Mouse (Mus musculus) stomach, embryonic 14.5 days (tissue): ENCODE results near the gene Tcf7l2. TPM values are rescaled to one million over a fixed set of nuclear protein-coding genes. Genes with fewer than 3 reads are reported as not detected.

Experiments used
- ATAC-seq: fragments of 200-750 bp; cut with Nextera tagmentation; 2 replicates; pipeline ENCODE4 v1.8.0; 2017; ENCODE audit warnings: low read depth, moderate TSS enrichment; ENCODE audit not compliant: insufficient number of reproducible peaks, insufficient read depth, low FRiP score
- H3K27ac ChIP-seq: fragments of 300-500 bp; sonication (generic); 2 replicates; pipeline ENCODE4 v1.5.1; 2014; ENCODE audit warnings: mild to moderate bottlenecking, low read length, moderate library complexity, mixed read lengths
- H3K27me3 ChIP-seq: fragments of 300-500 bp; sonication (generic); 2 replicates; pipeline ENCODE4 v1.6.1; 2014; ENCODE audit warnings: low read length, control low read depth, mixed read lengths; ENCODE audit not compliant: control insufficient read depth, insufficient read depth
- H3K36me3 ChIP-seq: fragments of 300-500 bp; sonication (generic); 2 replicates; pipeline ENCODE4 v1.6.1; 2014; ENCODE audit warnings: mild to moderate bottlenecking, control low read depth, low read length, moderate library complexity, mixed read lengths; ENCODE audit not compliant: control insufficient read depth, insufficient read depth
- H3K4me1 ChIP-seq: fragments of 300-500 bp; sonication (generic); 2 replicates; pipeline ENCODE4 v1.6.1; 2014; ENCODE audit warnings: low read length, control low read depth, mixed read lengths; ENCODE audit not compliant: control insufficient read depth, insufficient read depth
- H3K4me2 ChIP-seq: fragments of 300-500 bp; sonication (generic); replicated peaks from 2 replicates; pipeline ENCODE4 v1.6.1; 2014; ENCODE audit warnings: low read depth, low read length, control low read depth
- H3K4me3 ChIP-seq: fragments of 300-500 bp; sonication (generic); 2 replicates; pipeline ENCODE4 v1.5.1; 2014; ENCODE audit warnings: low read depth, low read length, control low read depth
- H3K9ac ChIP-seq: fragments of 300-500 bp; sonication (generic); replicated peaks from 2 replicates; pipeline ENCODE4 v1.6.1; 2014; ENCODE audit warnings: low read depth, mild to moderate bottlenecking, control low read depth, low read length, moderate library complexity, mixed read lengths
- H3K9me3 ChIP-seq: fragments of 300-500 bp; sonication (generic); 2 replicates; pipeline ENCODE4 v1.6.1; 2016; ENCODE audit warnings: low read depth, low read length, control low read depth; ENCODE audit not compliant: control insufficient read depth
- WGBS: fragments of 180-500 bp; shearing (Covaris S2); extraction: QIAGEN DNeasy Blood & Tissue Kit; methylation state at CpG from one replicate; pipeline ENCODE4 v1.1.7; 2014; 5-methylcytosine and 5-hydroxymethylcytosine counted together
- polyA plus RNA-seq: library from polyadenylated mRNA; unstranded; fragments of >200 nt; fragmentation: Nextera tagmentation; extraction: Ambion mirVana; gene quantifications from 2 replicates; pipeline ENCODE4 v1.2.1, GENCODE M21; 2014

The Tcf7l2 gene
- 143 and 151 TPM in 2 replicates for polyA plus RNA-seq

GRCm38 (mm10) chr19:55741439-55741928 is at the start of gene Tcf7l2:
Gene Tcf7l2 (plus strand): TSS chr19:55741820.
- peak; percentile 95 for ATAC-seq
- peak within 1 kb of the TSS; percentile 99 for H3K27ac ChIP-seq
- WGBS = under 1% methylated on average over 34 of the region's 42 CpGs
- H3K9ac ChIP-seq = peak within 1 kb of the TSS; percentile 98
- H3K4me3 ChIP-seq = peak within 1 kb of the TSS; percentile 93
- peaks cover 17% of the 10 kb centered on the region for H3K4me1 ChIP-seq
- H3K4me2 ChIP-seq = peak within 1 kb of the TSS; percentile 44
- H3K36me3 ChIP-seq = no peaks in the 10 kb centered on the region
- H3K9me3 ChIP-seq = no peaks in the 10 kb centered on the region
- no peaks in the 10 kb centered on the region for H3K27me3 ChIP-seq

DNA sequence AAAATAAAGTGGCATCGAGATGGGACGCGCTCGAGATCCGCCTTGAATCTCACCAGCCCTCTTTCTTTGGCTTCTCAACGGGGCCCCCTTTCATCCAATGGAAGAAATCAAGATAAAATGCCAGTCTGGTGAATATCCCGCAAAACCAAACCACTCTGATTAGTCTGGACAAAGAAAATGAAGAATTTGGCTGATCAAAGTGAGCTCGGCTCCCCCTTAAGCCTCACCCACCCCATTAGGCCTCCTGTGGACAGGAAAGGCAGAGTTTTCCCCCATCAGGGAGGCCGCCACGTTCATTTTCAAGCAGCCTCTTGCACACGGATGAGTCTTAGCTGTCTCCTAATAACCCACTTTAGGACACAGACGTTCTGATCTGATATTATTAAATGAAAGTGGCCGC is 47.0 kb upstream of the Tcf7l2 start:
- H3K4me2 ChIP-seq = no peak overlapping the region
- no peak overlapping the region for H3K4me3 ChIP-seq
- no peak overlapping the region for H3K27ac ChIP-seq
- ATAC-seq = no peak
- no peaks in the 10 kb centered on the region; the same call in 1 of the 2 replicates for H3K27me3 ChIP-seq
- no peak overlapping the region for H3K9ac ChIP-seq
- H3K9me3 ChIP-seq = no peaks in the 10 kb centered on the region
- H3K36me3 ChIP-seq = no peaks in the 10 kb centered on the region
- WGBS = 31% methylated on average over 13 of the region's 13 CpGs
- H3K4me1 ChIP-seq = 0 out of 2 replicates have a peak, but pooled peaks cover 5% of the 10 kb centered on the region

DNA sequence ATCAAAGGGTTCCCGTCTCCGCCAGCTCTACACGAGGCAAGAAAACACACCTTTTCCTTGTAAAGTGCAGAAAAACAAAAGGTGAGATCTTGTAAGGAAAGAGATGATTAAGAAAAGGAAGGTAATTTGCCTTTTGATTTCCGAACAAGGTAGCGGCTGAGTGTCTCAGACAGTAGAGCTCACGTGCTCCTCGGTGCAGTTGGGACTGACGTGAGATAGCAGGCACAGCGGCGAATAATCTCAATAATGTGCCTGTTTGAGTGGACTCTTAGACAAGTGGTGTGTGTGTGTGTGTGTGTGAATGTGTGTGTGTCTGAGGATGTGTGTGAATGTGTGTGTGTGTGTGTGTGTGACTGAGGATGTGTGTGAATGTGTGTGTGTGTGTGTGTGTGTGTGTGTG is 46.2 kb upstream of the Tcf7l2 start:
- Histone ChIP-seq H3K4me2 (no peak overlapping the region), H3K4me1 (0 out of 2 replicates have a peak, but pooled peaks cover 5% of the 10 kb centered on the region), H3K9me3 (no peaks in the 10 kb centered on the region), H3K27ac (no peak overlapping the region), H3K27me3 (no peaks in the 10 kb centered on the region; the same call in 1 of the 2 replicates), H3K4me3 (no peak overlapping the region), H3K9ac (no peak overlapping the region), H3K36me3 (no peaks in the 10 kb centered on the region)
- WGBS = 66% methylated on average over 10 of the region's 10 CpGs
- no peak for ATAC-seq

- Histone ChIP-seq H3K4me2 (no peak overlapping the region), H3K9ac (no peak overlapping the region), H3K4me1 (0 out of 2 replicates have a peak, but pooled peaks cover 5% of the 10 kb centered on the region), H3K27me3 (no peaks in the 10 kb centered on the region; the same call in 1 of the 2 replicates), H3K36me3 (no peaks in the 10 kb centered on the region), H3K4me3 (no peak overlapping the region), H3K27ac (no peak overlapping the region), H3K9me3 (no peaks in the 10 kb centered on the region)
- no peak for ATAC-seq
- WGBS = 54% methylated on average over 5 of the region's 5 CpGs
Observed at GRCm38 (mm10) chr19:55698892-55699291, 42.7 kb upstream of the Tcf7l2 start.

DNA sequence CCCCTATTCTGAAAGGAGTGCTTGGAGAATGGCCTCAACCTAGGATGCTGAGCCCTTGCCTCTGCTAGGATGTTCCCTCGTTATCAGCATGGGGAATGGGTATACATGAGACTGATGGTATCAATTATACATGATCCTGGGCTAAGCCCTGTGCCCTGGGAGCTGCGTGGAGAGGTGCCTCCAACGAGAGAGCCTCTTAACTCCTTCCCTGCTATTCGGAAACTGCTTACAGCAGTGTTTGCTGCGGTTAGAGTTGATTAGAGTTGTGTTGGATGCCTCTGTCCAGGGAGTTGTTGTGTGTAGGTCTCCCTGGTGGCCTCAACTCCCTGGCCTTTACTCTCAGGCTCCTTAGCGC is 41.4 kb upstream of the Tcf7l2 start:
- H3K27ac ChIP-seq = peak overlapping the region; percentile 70
- ATAC-seq = peak; percentile 15; the same call in 1 of the 2 replicates
- no peak overlapping the region for H3K9ac ChIP-seq
- H3K36me3 ChIP-seq = no peaks in the 10 kb centered on the region
- no peaks in the 10 kb centered on the region for H3K27me3 ChIP-seq
- H3K4me3 ChIP-seq = no peak overlapping the region
- 17% methylated on average over 6 of the region's 6 CpGs for WGBS
- H3K4me2 ChIP-seq = no peak overlapping the region
- H3K4me1 ChIP-seq = no peaks in the 10 kb centered on the region
- H3K9me3 ChIP-seq = no peaks in the 10 kb centered on the region

- peak; percentile 75 for ATAC-seq
- H3K36me3 ChIP-seq = no peaks in the 10 kb centered on the region
- H3K4me1 ChIP-seq = no peaks in the 10 kb centered on the region
- no peak overlapping the region for H3K9ac ChIP-seq
- H3K27ac ChIP-seq = peak overlapping the region; percentile 70
- H3K4me2 ChIP-seq = no peak overlapping the region
- H3K9me3 ChIP-seq = no peaks in the 10 kb centered on the region
- H3K27me3 ChIP-seq = no peaks in the 10 kb centered on the region
- WGBS = 24% methylated on average over 11 of the region's 11 CpGs
- no peak overlapping the region for H3K4me3 ChIP-seq
Observed at GRCm38 (mm10) chr19:55700569-55701282, 40.9 kb upstream of the Tcf7l2 start.

GRCm38 (mm10) chr19:55701283-55701633 is 40.4 kb upstream of the Tcf7l2 start:
- H3K9ac ChIP-seq = no peak overlapping the region
- no peaks in the 10 kb centered on the region for H3K27me3 ChIP-seq
- H3K27ac ChIP-seq = peak overlapping the region; percentile 70; the same call in 1 of the 2 replicates
- no peak for ATAC-seq
- 60% methylated on average over 9 of the region's 9 CpGs for WGBS
- no peak overlapping the region for H3K4me2 ChIP-seq
- H3K36me3 ChIP-seq = no peaks in the 10 kb centered on the region
- no peaks in the 10 kb centered on the region for H3K9me3 ChIP-seq
- H3K4me3 ChIP-seq = no peak overlapping the region
- no peaks in the 10 kb centered on the region for H3K4me1 ChIP-seq

DNA sequence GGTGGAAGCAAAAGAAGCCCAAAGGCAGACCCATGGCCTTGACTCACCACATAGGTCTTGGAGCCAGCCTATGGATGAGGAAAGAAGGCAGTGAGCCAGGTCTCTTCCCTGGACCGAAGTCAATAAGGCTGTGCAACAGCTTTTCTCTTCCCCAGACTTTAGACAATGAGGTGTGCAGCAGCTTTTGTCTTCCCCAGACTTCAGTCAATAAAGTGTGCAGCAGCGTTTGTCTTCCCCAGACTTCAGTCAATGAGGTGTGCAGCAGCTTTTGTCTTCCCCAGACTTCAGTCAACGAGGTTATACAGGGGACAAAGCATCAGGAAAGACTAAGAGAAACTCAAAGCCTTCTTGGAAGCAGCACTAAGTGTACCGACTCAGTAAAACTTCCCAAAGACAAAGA is 39.5 kb upstream of the Tcf7l2 start:
- Histone ChIP-seq H3K4me3 (no peak overlapping the region), H3K27ac (no peak overlapping the region)
- 64% methylated on average over 4 of the region's 4 CpGs for WGBS

More for the DNA sequence above, 39.5 kb upstream of the Tcf7l2 start:
- Histone ChIP-seq H3K27me3 (no peaks in the 10 kb centered on the region), H3K9ac (no peak overlapping the region), H3K36me3 (no peaks in the 10 kb centered on the region), H3K4me1 (no peaks in the 10 kb centered on the region), H3K4me2 (no peak overlapping the region), H3K9me3 (no peaks in the 10 kb centered on the region)
- ATAC-seq = no peak
